Mouse (Mus musculus) cortical plate, adult 2 months (tissue): ENCODE measurements around the gene Irs2.

Experiments
- CTCF ChIP-seq: fragments of 200-500 bp; IDR thresholded peaks from 2 replicates; pipeline ENCODE4 v1.5.1; 2011; ENCODE audit warnings: mild to moderate bottlenecking, control low read depth, low read length; ENCODE audit not compliant: insufficient read depth; ENCODE audit errors: extremely low read depth
- POLR2A ChIP-seq: fragments of 200-500 bp; IDR thresholded peaks from 2 replicates; pipeline ENCODE4 v1.6.1; 2011; ENCODE audit warnings: mild to moderate bottlenecking, low read length, control low read depth; ENCODE audit not compliant: insufficient read depth; ENCODE audit errors: extremely low read depth

DNA sequence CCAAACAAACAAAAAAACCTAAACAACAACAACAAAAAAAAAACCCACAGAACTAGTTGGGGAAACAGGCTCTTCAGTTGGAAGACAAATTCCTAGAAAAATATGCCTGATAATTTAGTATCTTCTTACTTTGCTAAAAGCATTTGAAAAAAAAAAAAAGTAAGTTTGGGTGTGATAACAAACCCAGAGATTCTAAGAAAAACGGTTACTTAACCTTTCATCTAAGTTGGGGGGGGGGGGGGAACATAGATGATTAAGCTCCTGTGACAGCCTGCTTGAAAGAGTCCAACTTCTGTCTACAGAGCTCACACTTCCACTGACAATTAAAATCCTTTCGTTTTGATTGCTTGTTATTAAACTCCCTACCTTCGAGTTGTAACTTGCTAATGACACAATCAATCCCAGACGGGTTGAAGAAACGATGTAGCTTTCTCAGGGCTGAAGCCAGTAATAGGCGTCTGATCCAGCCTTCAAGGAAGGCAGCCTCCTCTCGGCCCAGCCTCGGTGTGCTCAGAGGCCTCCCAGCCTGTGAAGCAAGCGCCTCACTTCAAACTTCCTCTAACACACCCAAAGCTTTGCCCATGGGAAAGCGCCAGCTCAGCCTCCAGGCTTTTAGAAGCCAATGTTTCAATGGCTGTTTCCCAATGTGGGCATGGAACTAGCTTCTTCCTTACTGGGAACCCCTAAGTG lies 17.7 kb downstream of the Irs2 start:
- TF ChIP-seq CTCF (no peak), POLR2A (no peak)
